26 mouse cellular contexts compared by ENCODE assay signal in the genomic region with DNA sequence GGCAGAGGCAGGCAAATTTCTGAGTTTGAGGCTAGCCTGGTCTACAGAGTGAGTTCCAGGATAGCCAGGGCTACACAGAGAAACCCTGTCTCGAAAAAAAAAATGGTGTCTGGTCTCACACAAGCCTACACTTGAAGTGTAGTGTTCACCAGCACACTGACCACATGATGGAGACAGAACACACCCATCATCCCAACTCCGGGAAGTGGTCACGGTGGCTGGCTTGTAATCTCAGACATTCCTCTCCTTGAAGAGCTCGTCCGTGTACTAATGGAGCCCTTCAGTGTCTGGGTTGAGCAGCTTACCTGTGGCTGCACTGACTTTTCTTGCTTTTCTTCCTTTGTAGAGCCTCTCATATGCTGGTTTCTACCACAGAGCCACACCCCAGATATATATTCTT. TPM values are rescaled to one million over a fixed set of nuclear protein-coding genes. Genes with fewer than 3 reads are reported as not detected.
DNase-seq lines count a peak whose midpoint lies in the region; ATAC-seq and TF ChIP-seq lines count a peak whose summit lies in the region.
"Had no signal": no experiment of that assay in that cellular context is flagged by ENCODE, and none has a peak within 500 bp of the region (broad histone marks: within the 10 kb centered on the region; RNA-seq: fewer than 3 reads in every experiment).

No protein-coding gene starts in this region.

- intact Hi-C loops in heart, postnatal 10 days (cut with DNase I): loop anchor here (5.0 kb wide), 1 partner anchor 106 kb away; no protein-coding TSS in a partner anchor
- intact Hi-C loops in left cerebral cortex, adult 2 months (cut with DNase I): no loop called here
- intact Hi-C loops in left cerebral cortex, postnatal 36 days (cut with DNase I): no loop called here

- no peak overlapping the region for H3K27ac ChIP-seq in heart, embryonic 12.5 days (ENCODE audit: poor library complexity, severe bottlenecking)
- no peak overlapping the region for H3K27ac ChIP-seq in left cerebral cortex, adult 2 months
- H3K27ac ChIP-seq: embryonic facial prominence, embryonic 13.5 days; heart, embryonic 13.5 days; macrophage had no signal

- no peaks in the 10 kb centered on the region for H3K36me3 ChIP-seq in heart, embryonic 12.5 days
- H3K36me3 ChIP-seq: embryonic facial prominence, embryonic 13.5 days; heart, embryonic 13.5 days had no signal

- DNase-seq in heart, postnatal 10 days: peak; percentile 24 to 39
- DNase-seq in left cerebral cortex, adult 2 months (ENCODE audit: extremely low spot score in 1 of 2, low spot score in 2 of 2): no peak
- DNase-seq in left cerebral cortex, postnatal 36 days (ENCODE audit: low spot score in 2 of 2): no peak
- DNase-seq in 3T3-L1 (ENCODE audit: low read depth, low spot score) (peak; percentile 48), NIH3T3 (ENCODE audit: low read depth) (peak; percentile 55)
- no peak for DNase-seq in adrenal gland, postnatal 25 days
- DNase-seq: adrenal gland, postnatal 10 days; cerebellum, adult 11-12 months; gastrocnemius, postnatal 10 days; layer of hippocampus, postnatal 36 days; left cerebral cortex, postnatal 4 days; right cerebral cortex, postnatal 14 days; thymus, postnatal 36 days had no signal

- peak; percentile 17 for TF ChIP-seq CTCF in left cerebral cortex, adult 2 months (IDR thresholded peaks at IDR 0.05)

- H3K9ac ChIP-seq in heart, embryonic 12.5 days: no peak overlapping the region
- H3K9ac ChIP-seq: embryonic facial prominence, embryonic 13.5 days; heart, embryonic 13.5 days had no signal

- peaks cover 10% of the 10 kb centered on the region; the same call in 1 of the 2 replicates for H3K27me3 ChIP-seq in heart, embryonic 12.5 days (replicated peaks)

- H3K4me3 ChIP-seq in heart, embryonic 12.5 days: no peak overlapping the region
- H3K4me3 ChIP-seq in left cerebral cortex, adult 2 months: no peak overlapping the region
- H3K4me3 ChIP-seq: embryonic facial prominence, embryonic 13.5 days; heart, embryonic 13.5 days had no signal

- H3K4me1 ChIP-seq in heart, embryonic 12.5 days (replicated peaks): peaks cover 10% of the 10 kb centered on the region

- H3K4me2 ChIP-seq in heart, embryonic 12.5 days: no peak overlapping the region
- H3K4me2 ChIP-seq: embryonic facial prominence, embryonic 13.5 days; heart, embryonic 13.5 days; midbrain, embryonic 11.5 days had no signal

- no peak for ATAC-seq in heart, embryonic 12.5 days (ENCODE audit: insufficient number of reproducible peaks, low FRiP score)

- H3K9me3 ChIP-seq in heart, embryonic 12.5 days (replicated peaks): 0 out of 2 replicates have a peak, but pooled peaks cover 3% of the 10 kb centered on the region
- H3K9me3 ChIP-seq: embryonic facial prominence, embryonic 13.5 days; heart, embryonic 13.5 days had no signal

- 48% methylated on average over 5 of the region's 5 CpGs for WGBS in heart, embryonic 12.5 days

RNA-seq across cellular contexts. Expression of gene Mprip, which starts 19.9 kb away (rescaled TPM):
- 100 to 1,000 TPM; 210 to 229 TPM for total RNA-seq in heart, postnatal 10 days (2021)
- polyA plus RNA-seq in heart, embryonic 12.5 days (2016; fragmentation: Nextera tagmentation; extraction: Ambion mirVana): 79.5 and 79.8 TPM in 2 replicates
- total RNA-seq in left cerebral cortex, adult 2 months (2021): 100 to 1,000 TPM; 297 to 299 TPM
- 100 to 1,000 TPM; 293 to 299 TPM for total RNA-seq in left cerebral cortex, postnatal 36 days (2021)
- total RNA-seq in adrenal gland, postnatal 25 days (2021): 224 and 228 TPM in 2 replicates

RNA-seq across cellular contexts. Expression of gene Olfr223, which starts 48.1 kb away (rescaled TPM):
- not detected for total RNA-seq in heart, postnatal 10 days (2021)
- polyA plus RNA-seq in heart, embryonic 12.5 days (2016; fragmentation: Nextera tagmentation; extraction: Ambion mirVana): not detected in 2 replicates
- not detected for total RNA-seq in left cerebral cortex, adult 2 months (2021)
- not detected for total RNA-seq in left cerebral cortex, postnatal 36 days (2021)
- total RNA-seq in adrenal gland, postnatal 25 days (2021): not detected in 2 replicates
- total RNA-seq: adrenal gland, postnatal 10 days; CH12.LX; common myeloid progenitor, adult 5-6 weeks; gastrocnemius, postnatal 10 days; layer of hippocampus, postnatal 36 days; left cerebral cortex, postnatal 4 days; liver, adult 2 months had no signal
- polyA plus RNA-seq: embryonic facial prominence, embryonic 13.5 days; heart, embryonic 13.5 days; hindbrain, embryonic 11.5 days; large intestine, adult 2 months; liver, adult 2 months; macrophage; midbrain, embryonic 11.5 days; neural tube, embryonic 14.5 days; spleen, adult 2 months; stomach, embryonic 16.5 days had no signal

Comparison
In these comparisons a context has a peak if more than half of its experiments do, and no peak if none do; other contexts are left out.
1. DNase-seq: peak in heart, postnatal 10 days (2 of 2), 3T3-L1 (single experiment) and NIH3T3 (single experiment); none in left cerebral cortex, adult 2 months (0 of 2), left cerebral cortex, postnatal 36 days (0 of 2) and adrenal gland, postnatal 25 days (single experiment).